Mouse (Mus musculus) forebrain, embryonic 10.5 days (tissue): ENCODE results near the gene Shc3. TPM values are rescaled to one million over a fixed set of nuclear protein-coding genes. Genes with fewer than 3 reads are reported as not detected.

Experiments used
- DNase-seq: peaks from one replicate; pipeline ENCODE4 v3.0.0-alpha.2; 2017; ENCODE audit warnings: low spot score; ENCODE audit errors: extremely low spot score
- H3K27ac ChIP-seq: fragments of 300-500 bp; sonication (generic); 2 replicates; pipeline ENCODE4 v1.5.1; 2016; ENCODE audit warnings: mild to moderate bottlenecking
- H3K27me3 ChIP-seq: fragments of 300-500 bp; sonication (generic); 2 replicates; pipeline ENCODE4 v1.6.1; 2016; ENCODE audit warnings: mild to moderate bottlenecking; ENCODE audit not compliant: poor library complexity, severe bottlenecking
- H3K36me3 ChIP-seq: fragments of 300-500 bp; sonication (generic); replicated peaks from 2 replicates; pipeline ENCODE4 v1.6.1; 2016; ENCODE audit warnings: mild to moderate bottlenecking, moderate library complexity
- H3K4me1 ChIP-seq: fragments of 300-500 bp; sonication (generic); 2 replicates; pipeline ENCODE4 v1.6.1; 2016
- H3K4me3 ChIP-seq: fragments of 300-500 bp; sonication (generic); 2 replicates; pipeline ENCODE4 v1.5.1; 2016; ENCODE audit warnings: mild to moderate bottlenecking, moderate library complexity
- H3K9me3 ChIP-seq: fragments of 300-500 bp; sonication (generic); 2 replicates; pipeline ENCODE4 v1.6.1; 2016; ENCODE audit warnings: mild to moderate bottlenecking, moderate library complexity
- WGBS: fragments of 180-500 bp; shearing (Covaris S2); methylation state at CpG from one replicate; pipeline ENCODE4 v1.1.7; 2016; 5-methylcytosine and 5-hydroxymethylcytosine counted together
- polyA plus RNA-seq: library from polyadenylated mRNA; unstranded; fragments of >200 nt; fragmentation: Nextera tagmentation; extraction: Ambion mirVana; gene quantifications from 2 replicates; pipeline ENCODE4 v1.2.1, GENCODE M21; 2016

Gene Shc3
- polyA plus RNA-seq, 1 experiment from 2014 or later = 3.1 TPM

DNA sequence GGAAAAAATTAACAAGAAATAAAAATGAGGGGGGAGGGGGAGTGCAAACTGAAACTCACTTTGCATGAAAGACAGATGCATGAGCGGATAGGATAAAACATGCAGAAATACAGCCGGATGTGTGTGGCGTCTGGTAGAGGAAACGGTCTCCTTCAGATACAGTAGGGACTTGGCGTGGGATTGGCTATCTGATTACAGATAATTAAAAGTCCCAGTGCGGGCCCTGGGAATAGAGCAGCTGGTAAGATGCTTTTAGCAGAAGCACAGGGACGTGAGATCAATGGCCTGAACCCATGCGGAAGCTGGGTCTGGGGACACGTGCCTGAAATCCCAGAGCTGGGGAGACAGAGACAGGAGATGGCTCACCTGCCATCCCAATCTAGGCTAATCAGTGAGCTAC is 75.5 kb downstream of the Shc3 start:
- WGBS = 92% methylated on average over 9 of the region's 9 CpGs
- no peaks in the 10 kb centered on the region for H3K36me3 ChIP-seq
- H3K4me1 ChIP-seq = no peaks in the 10 kb centered on the region
- no peak overlapping the region for H3K27ac ChIP-seq
- no peaks in the 10 kb centered on the region for H3K9me3 ChIP-seq
- no peaks in the 10 kb centered on the region for H3K27me3 ChIP-seq
- no peak overlapping the region for H3K4me3 ChIP-seq
- DNase-seq = no peak

DNA sequence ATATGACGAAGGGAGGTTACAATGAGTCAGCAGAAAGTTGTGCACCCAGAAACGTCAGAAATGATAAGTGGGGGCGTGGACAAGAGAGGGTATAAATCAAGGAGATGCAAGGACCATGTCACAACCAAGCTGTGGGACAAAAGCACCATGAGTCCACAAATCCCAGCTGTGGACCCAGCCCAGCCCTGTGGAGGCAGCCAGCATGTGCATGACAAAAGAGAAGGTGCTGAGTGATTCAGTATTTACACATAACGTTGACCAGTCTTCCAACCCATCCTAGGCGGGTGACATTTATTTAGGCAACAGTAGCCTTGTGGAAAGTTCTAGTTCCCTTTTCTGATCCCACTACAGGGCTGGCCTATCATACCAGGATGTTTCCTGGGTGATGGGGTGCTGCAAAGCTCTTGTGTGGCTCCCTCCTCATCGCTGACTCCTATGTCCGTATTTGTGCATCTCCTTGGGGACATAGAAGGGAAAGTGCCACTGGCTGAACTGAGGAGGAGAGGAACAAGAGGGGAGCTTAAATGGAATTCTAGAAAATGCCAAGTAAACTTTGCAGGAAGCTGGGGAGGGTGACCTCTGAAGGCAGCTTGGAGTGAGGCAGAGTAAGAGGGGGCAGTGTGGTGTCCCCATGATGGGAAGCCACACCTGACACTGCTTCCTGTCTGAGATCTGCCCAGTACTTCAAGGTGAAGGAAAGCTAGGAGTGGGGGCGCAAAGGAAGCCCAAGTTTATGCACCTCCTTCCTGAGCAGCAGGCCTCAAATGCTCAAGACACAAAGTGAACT is 77.4 kb downstream of the Shc3 start:
- DNase-seq = no peak
- H3K4me1 ChIP-seq = no peaks in the 10 kb centered on the region
- no peaks in the 10 kb centered on the region for H3K36me3 ChIP-seq
- 82% methylated on average over 8 of the region's 8 CpGs for WGBS
- H3K27ac ChIP-seq = no peak overlapping the region
- H3K27me3 ChIP-seq = no peaks in the 10 kb centered on the region
- H3K4me3 ChIP-seq = no peak overlapping the region
- H3K9me3 ChIP-seq = no peaks in the 10 kb centered on the region

- Histone ChIP-seq H3K27ac (no peak overlapping the region), H3K4me1 (no peaks in the 10 kb centered on the region), H3K27me3 (no peaks in the 10 kb centered on the region), H3K36me3 (no peaks in the 10 kb centered on the region), H3K4me3 (no peak overlapping the region), H3K9me3 (no peaks in the 10 kb centered on the region)
- 94% methylated on average over 6 of the region's 6 CpGs for WGBS
- DNase-seq = no peak
These were observed 79.0 kb downstream of the Shc3 start for GRCm38 (mm10) chr13:51490195-51490594.

DNA sequence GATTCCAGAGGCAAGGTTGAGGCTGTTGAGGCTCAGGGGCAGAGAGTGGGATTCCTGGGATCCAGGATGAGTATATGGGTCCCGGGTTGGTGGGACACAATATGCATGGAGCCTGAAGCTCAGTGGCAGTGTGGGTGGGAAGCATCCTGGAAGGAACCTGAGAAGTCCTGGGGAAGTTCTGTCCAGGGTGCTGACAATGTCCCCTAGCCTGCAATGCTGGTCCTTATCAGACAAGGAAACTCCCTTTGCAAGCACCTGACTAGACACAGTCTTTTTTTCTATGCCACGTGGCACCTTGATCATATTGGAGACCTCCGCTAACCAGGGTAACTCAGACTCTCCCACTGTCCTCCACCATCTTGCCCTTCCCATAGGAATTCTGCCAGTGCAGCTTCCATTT is 80.3 kb downstream of the Shc3 start:
- H3K4me3 ChIP-seq = no peak overlapping the region
- no peak for DNase-seq
- no peak overlapping the region for H3K27ac ChIP-seq

GRCm38 (mm10) chr13:51485291-51485690 is 83.9 kb downstream of the Shc3 start:
- Histone ChIP-seq H3K9me3 (no peaks in the 10 kb centered on the region), H3K4me3 (no peak overlapping the region), H3K27me3 (no peaks in the 10 kb centered on the region), H3K36me3 (no peaks in the 10 kb centered on the region), H3K4me1 (no peaks in the 10 kb centered on the region), H3K27ac (no peak overlapping the region)
- DNase-seq = no peak
- WGBS = 90% methylated on average over 9 of the region's 9 CpGs

More for the DNA sequence above, 80.3 kb downstream of the Shc3 start:
- Histone ChIP-seq H3K9me3 (no peaks in the 10 kb centered on the region), H3K4me1 (no peaks in the 10 kb centered on the region), H3K27me3 (no peaks in the 10 kb centered on the region), H3K36me3 (no peaks in the 10 kb centered on the region)
- 79% methylated on average over 3 of the region's 3 CpGs for WGBS

DNA sequence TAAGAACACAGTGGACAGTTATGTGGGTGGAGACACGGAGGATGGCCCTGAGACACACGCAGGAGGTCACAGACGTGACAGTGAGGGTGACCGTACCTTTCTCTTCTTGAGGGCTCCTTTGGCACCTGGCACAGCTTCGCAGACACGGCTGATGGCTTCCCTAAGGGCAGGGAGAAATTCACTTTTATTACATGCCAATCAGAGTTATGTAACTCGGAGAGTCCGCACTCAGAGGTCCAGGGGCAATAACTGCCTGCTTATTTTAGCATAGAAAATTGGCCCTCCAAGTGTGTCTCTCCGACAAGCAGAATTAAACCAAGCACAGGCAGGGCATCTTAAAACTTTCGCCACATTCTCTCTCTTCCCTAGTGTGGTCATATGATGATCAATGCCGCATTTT is 86.4 kb downstream of the Shc3 start:
- DNase-seq = no peak
- Histone ChIP-seq H3K27ac (no peak overlapping the region), H3K4me3 (no peak overlapping the region), H3K9me3 (no peaks in the 10 kb centered on the region), H3K36me3 (no peaks in the 10 kb centered on the region), H3K4me1 (no peaks in the 10 kb centered on the region), H3K27me3 (no peaks in the 10 kb centered on the region)
- WGBS = 92% methylated on average over 11 of the region's 11 CpGs

DNA sequence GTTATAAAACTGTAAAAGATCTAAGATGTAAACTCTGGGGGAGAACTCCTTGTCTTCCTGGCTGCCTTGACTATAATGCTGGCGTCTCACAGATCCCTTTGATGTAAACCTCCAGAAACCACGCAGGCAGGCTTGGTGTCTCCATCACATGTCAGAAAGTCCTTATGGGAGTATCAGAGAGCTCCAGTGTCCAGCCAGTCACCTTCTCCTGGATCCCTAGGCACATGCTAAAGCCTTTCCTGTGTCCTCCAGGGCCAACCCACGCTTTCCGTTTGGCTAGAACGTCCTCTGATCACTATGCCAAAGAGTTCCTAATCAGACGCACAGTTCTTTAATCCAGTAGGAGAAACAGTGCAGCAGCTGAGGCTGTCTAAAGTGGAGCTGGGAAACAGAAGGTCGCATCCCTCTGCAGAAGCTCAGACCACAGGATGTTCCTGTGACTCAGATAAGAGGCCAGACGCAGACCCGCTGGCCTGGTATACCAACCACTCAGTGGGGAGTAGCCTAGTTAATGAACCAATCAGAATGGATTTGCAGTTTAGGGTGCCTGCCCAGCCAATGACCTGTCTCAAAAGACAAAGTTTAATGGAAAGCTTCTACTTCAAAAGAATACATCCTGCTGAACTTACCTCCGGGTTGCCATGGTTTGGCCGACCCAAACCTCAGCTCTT is 88.7 kb downstream of the Shc3 start:
- no peak overlapping the region for H3K27ac ChIP-seq
- DNase-seq = no peak
- WGBS = 85% methylated on average over 11 of the region's 11 CpGs

DNA sequence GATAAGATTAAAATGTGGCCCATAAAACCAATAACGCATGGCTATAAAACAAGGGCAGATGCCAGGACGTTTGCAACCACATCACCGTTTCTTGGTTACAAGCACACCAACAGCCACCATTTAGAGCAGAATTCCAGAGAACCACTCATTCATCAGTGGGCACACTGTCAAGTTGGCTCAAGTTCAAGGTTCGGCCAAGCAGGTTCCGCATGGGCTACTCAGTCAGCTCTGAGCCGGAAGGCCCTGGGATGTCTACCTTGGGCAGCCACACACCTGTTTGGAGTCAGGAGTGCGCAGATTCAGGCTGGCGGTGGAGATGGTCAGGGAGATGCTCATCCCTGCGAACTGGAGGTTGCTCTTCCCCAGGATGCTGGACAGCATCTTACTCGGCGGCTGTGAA is 89.4 kb downstream of the Shc3 start:
- no peak overlapping the region for H3K27ac ChIP-seq
- 93% methylated on average over 11 of the region's 11 CpGs for WGBS
- no peaks in the 10 kb centered on the region for H3K9me3 ChIP-seq
- no peak overlapping the region for H3K4me3 ChIP-seq
- no peaks in the 10 kb centered on the region for H3K27me3 ChIP-seq
- H3K36me3 ChIP-seq = no peaks in the 10 kb centered on the region
- DNase-seq = no peak
- H3K4me1 ChIP-seq = no peaks in the 10 kb centered on the region

More for the DNA sequence above, 88.7 kb downstream of the Shc3 start:
- H3K4me3 ChIP-seq = no peak overlapping the region
- H3K9me3 ChIP-seq = no peaks in the 10 kb centered on the region
- no peaks in the 10 kb centered on the region for H3K27me3 ChIP-seq
- no peaks in the 10 kb centered on the region for H3K36me3 ChIP-seq
- H3K4me1 ChIP-seq = no peaks in the 10 kb centered on the region

DNA sequence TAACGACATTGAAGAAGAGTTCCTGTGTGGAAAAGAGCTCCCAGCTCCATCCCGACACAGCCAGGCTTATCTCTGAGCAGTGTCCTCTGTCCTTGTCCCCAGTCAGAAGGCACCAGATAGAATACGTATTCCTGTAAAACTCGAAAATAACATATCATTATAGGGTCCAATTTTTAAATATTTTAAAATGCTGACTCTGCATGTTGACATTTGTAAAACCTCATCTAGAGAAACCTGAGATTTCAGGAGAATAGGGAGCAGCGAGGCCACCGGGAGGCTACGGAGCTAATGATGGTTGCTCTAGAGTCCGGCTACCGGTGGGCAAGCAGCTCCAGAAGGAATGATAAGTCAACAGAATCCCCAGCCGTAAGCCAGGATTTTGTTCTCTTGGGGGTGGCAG is 92.2 kb downstream of the Shc3 start:
- no peak overlapping the region for H3K4me3 ChIP-seq
- H3K36me3 ChIP-seq = no peaks in the 10 kb centered on the region
- WGBS = 90% methylated on average over 10 of the region's 10 CpGs
- no peaks in the 10 kb centered on the region for H3K27me3 ChIP-seq
- DNase-seq = no peak
- H3K9me3 ChIP-seq = no peaks in the 10 kb centered on the region
- no peak overlapping the region for H3K27ac ChIP-seq
- no peaks in the 10 kb centered on the region for H3K4me1 ChIP-seq

DNA sequence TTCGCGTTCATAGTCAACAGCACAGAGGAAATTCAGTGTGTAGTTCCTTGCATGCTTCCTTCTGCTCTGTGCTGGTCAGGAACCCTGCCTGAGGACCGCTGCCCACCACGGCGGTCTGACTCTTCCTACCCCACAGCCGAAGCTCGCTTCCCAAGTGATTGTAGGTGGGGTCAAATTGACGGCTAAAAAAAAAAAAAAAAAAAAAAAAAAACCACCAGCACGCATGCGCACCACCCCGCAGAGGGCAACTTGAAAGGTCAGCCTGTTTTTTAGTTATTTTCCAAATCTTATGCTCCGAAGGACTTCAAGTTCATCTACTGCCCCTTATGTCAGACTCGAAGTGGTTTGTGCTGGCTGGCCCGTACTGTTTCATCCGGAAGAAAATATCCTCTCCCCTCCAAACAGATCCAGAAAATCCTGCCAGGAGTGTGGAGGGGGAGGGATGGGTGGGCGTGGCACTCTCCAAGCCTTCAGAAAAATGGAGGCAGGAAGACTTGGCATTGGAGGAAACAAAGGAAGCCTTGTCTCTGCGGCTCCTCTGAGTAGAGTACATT is 100.4 kb downstream of the Shc3 start:
- WGBS = 75% methylated on average over 17 of the region's 17 CpGs

DNA sequence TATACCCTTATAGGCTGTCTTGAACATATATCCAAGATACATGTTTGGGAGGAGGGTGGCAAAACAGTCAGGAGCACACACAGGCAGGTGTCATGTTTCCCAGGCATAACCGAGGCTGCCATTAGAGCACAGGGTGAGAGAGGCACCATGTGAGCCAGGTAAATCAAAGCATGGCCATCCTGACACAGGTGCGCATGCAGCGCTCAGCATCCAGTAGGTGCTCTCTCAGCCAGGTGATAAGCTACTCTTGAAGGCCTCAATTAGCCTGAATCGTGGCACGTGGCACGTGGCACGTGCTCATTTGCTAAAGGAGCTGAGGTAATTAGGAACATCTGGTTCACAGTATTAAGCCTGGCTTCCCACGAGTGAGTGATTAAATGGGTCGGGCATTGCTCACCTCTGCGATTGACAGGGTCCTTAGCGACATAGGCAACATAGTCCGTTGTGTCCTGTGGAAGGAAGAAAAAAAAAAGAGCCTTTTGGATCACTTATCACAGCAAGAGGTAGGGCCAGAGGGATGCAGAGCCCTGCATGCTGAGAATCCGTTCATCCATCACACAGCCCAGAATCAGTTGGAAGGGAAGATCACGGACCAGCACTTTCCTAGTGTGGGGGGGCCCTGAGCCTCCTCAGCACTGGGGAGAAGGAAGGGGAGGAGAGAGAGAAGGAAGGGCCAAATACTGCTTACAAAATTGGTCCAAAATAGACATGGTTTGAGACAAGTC is 102.9 kb downstream of the Shc3 start:
- no peak for DNase-seq
- Histone ChIP-seq H3K36me3 (peaks cover under 1% of the 10 kb centered on the region; the same call in 1 of the 2 replicates), H3K27me3 (no peaks in the 10 kb centered on the region), H3K4me3 (no peak overlapping the region), H3K4me1 (no peaks in the 10 kb centered on the region), H3K27ac (no peak overlapping the region), H3K9me3 (no peaks in the 10 kb centered on the region)
- WGBS = 79% methylated on average over 14 of the region's 14 CpGs

More for the DNA sequence above, 100.4 kb downstream of the Shc3 start:
- Histone ChIP-seq H3K27ac (no peak overlapping the region), H3K4me3 (no peak overlapping the region), H3K27me3 (no peaks in the 10 kb centered on the region), H3K36me3 (no peaks in the 10 kb centered on the region), H3K4me1 (no peaks in the 10 kb centered on the region), H3K9me3 (no peaks in the 10 kb centered on the region)
- no peak for DNase-seq

GRCm38 (mm10) chr13:51464294-51464693 is 104.9 kb downstream of the Shc3 start:
- no peak for DNase-seq
- peaks cover 18% of the 10 kb centered on the region for H3K36me3 ChIP-seq
- 78% methylated on average over 4 of the region's 4 CpGs for WGBS
- H3K27me3 ChIP-seq = no peaks in the 10 kb centered on the region
- no peaks in the 10 kb centered on the region for H3K4me1 ChIP-seq
- H3K4me3 ChIP-seq = no peak overlapping the region
- H3K27ac ChIP-seq = no peak overlapping the region
- H3K9me3 ChIP-seq = no peaks in the 10 kb centered on the region
